Mouse (Mus musculus) cerebellum, adult 18-20 months (tissue): ENCODE measurements around the gene Sult2b1.
A peak's percentile ranks its signal among the peaks of the same experiment; 100 is the strongest.

Experiments
- DNase-seq, 2 experiments: peaks; one replicate each; pipeline ENCODE4 v3.0.0; 2021

Sult2b1 gene

GRCm38 (mm10) chr7:45710477-45711191, 73.8 kb downstream of the Sult2b1 start:
- peak in 1 of 2 experiments; percentile 17 for DNase-seq

- peak in 1 of 2 experiments; percentile 22 for DNase-seq
These were observed 74.7 kb downstream of the Sult2b1 start for GRCm38 (mm10) chr7:45709677-45710355.

- DNase-seq, result peak in 1 of 2 experiments; percentile 23
These were observed 75.4 kb downstream of the Sult2b1 start for GRCm38 (mm10) chr7:45709036-45709435.

GRCm38 (mm10) chr7:45708221-45708761, 76.2 kb downstream of the Sult2b1 start:
- peak in 1 of 2 experiments; percentile 43 for DNase-seq

- DNase-seq, result peak; percentile 95 to 96
These were observed 77.0 kb downstream of the Sult2b1 start for GRCm38 (mm10) chr7:45707375-45707967.

- peak; percentile 80 to 89 for DNase-seq
These were observed 77.7 kb downstream of the Sult2b1 start for GRCm38 (mm10) chr7:45706721-45707241.

- DNase-seq, result peak; percentile 70 to 74
These were observed 78.6 kb downstream of the Sult2b1 start for GRCm38 (mm10) chr7:45705873-45706281.

- no peak for DNase-seq
These were observed 79.0 kb downstream of the Sult2b1 start for GRCm38 (mm10) chr7:45705443-45705864.

GRCm38 (mm10) chr7:45704730-45705442, 79.6 kb downstream of the Sult2b1 start, which contains the start of gene Dbp:
Gene Dbp (plus strand): TSS chr7:45705088.
- DNase-seq, result peak; percentile 97 to 100

GRCm38 (mm10) chr7:45704046-45704559, 80.4 kb downstream of the Sult2b1 start:
- peak; percentile 71 to 74 for DNase-seq

- DNase-seq, result no peak
These were observed 80.9 kb downstream of the Sult2b1 start for GRCm38 (mm10) chr7:45703521-45704033.

GRCm38 (mm10) chr7:45702809-45703520, 81.5 kb downstream of the Sult2b1 start:
- DNase-seq, result peak in 1 of 2 experiments; percentile 23

- peak in 1 of 2 experiments; percentile 21 for DNase-seq
These were observed 82.2 kb downstream of the Sult2b1 start for GRCm38 (mm10) chr7:45702316-45702715.

GRCm38 (mm10) chr7:45701607-45702006, 82.9 kb downstream of the Sult2b1 start:
- peak in 1 of 2 experiments; percentile 22 for DNase-seq

- peak in 1 of 2 experiments; percentile 60 for DNase-seq
These were observed 83.4 kb downstream of the Sult2b1 start for GRCm38 (mm10) chr7:45701072-45701471.

- DNase-seq, result peak; percentile 84 to 87
These were observed 84.0 kb downstream of the Sult2b1 start for GRCm38 (mm10) chr7:45700301-45701015.

- peak; percentile 57 to 66 for DNase-seq
These were observed 84.8 kb downstream of the Sult2b1 start, which contains the start of gene Car11 for GRCm38 (mm10) chr7:45699523-45700141. Gene Car11 (plus strand): TSS chr7:45699843.

- DNase-seq, result no peak
These were observed 86.6 kb downstream of the Sult2b1 start for GRCm38 (mm10) chr7:45697894-45698293.

- no peak for DNase-seq
These were observed 89.4 kb downstream of the Sult2b1 start for GRCm38 (mm10) chr7:45695098-45695497.
